Mouse (Mus musculus) cerebellum, adult 2 months (tissue): ENCODE measurements around the gene Pex6. TPM values are rescaled to one million over a fixed set of nuclear protein-coding genes. Genes with fewer than 3 reads are reported as not detected.

ENCODE experiments used
- DNase-seq, 2 experiments: peaks; one replicate each; pipeline ENCODE4 v3.0.0; 2021
- H3K27ac ChIP-seq: fragments of 200-500 bp; 2 replicates; pipeline ENCODE4 v1.5.1; 2012; ENCODE audit warnings: low read length, control low read depth, inconsistent platforms; ENCODE audit not compliant: insufficient read depth
- H3K27me3 ChIP-seq: fragments of 200-500 bp; 2 replicates; pipeline ENCODE4 v1.6.1; 2012; ENCODE audit warnings: inconsistent platforms, mild to moderate bottlenecking, low read length, moderate library complexity; ENCODE audit not compliant: control insufficient read depth, insufficient read depth
- H3K4me1 ChIP-seq: fragments of 200-500 bp; 2 replicates; pipeline ENCODE4 v1.6.1; 2011; ENCODE audit warnings: low read length; ENCODE audit not compliant: control insufficient read depth, insufficient read depth
- H3K4me3 ChIP-seq: fragments of 200-500 bp; replicated peaks from 2 replicates; pipeline ENCODE3; 2011; ENCODE audit warnings: mild to moderate bottlenecking, low read depth, low read length, control low read depth; ENCODE audit not compliant: insufficient read depth
- CTCF ChIP-seq: fragments of 200-500 bp; IDR thresholded peaks from 2 replicates; pipeline ENCODE4 v1.5.1; 2011; ENCODE audit warnings: low read depth, mild to moderate bottlenecking, control low read depth, low read length, moderate library complexity, borderline replicate concordance; ENCODE audit not compliant: insufficient read depth
- POLR2A ChIP-seq: fragments of 200-500 bp; IDR thresholded peaks from 2 replicates; pipeline ENCODE4 v1.6.1; 2011; ENCODE audit warnings: low read length, control low read depth, borderline replicate concordance; ENCODE audit not compliant: insufficient read depth
- WGBS: fragments of 180-500 bp; shearing (Covaris S2); methylation state at CpG from one replicate; pipeline ENCODE4 v1.1.7; 2018; 5-methylcytosine and 5-hydroxymethylcytosine counted together
- polyA plus RNA-seq: library from polyadenylated mRNA; depleted of rRNA; stranded (reverse); fragments of >200 nt; gene quantifications from 2 replicates; pipeline ENCODE4 v1.2.3, GENCODE M21; 2012; rRNA removed

The Pex6 gene
- polyA plus RNA-seq: 46.5 and 52.4 TPM in 2 replicates

DNA sequence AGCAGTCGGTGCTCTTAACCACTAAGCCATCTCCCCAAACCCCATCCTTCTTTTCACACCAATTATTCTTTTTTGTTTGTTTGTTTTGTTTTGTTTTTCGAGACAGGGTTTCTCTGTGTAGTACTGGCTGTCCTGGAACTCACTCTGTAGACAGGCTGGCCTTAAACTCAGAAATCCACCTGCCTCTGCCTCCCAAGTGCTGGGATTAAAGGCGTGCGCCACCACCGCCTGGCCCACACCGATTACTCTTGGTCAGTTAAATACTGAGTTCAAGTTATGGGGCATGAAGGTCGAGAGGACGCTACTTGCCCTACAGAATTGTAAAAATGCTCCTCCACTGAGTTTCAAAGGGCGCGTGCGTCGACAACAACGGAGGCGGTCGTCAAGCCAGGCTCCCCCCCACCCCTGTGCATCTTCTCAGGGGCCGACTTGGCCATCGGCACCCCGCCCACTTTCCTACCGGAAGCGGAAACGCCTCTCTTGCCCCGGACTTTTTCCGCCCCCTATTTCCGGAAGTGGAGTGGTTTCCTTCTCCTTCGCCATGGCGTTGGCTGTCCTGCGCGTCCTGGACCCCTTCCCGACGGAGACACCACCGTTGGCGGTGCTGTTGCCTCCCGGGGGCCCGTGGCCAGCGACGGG, at the start of gene Pex6:
TSS of gene Pex6 (plus strand) at position 505 of the 639 bp plus-strand sequence.
- Histone ChIP-seq H3K4me1 (no peaks in the 10 kb centered on the region; the same call in 1 of the 2 replicates), H3K27me3 (no peaks in the 10 kb centered on the region), H3K4me3 (peak within 1 kb of the TSS; percentile 71), H3K27ac (peak within 1 kb of the TSS; percentile 61; the same call in 1 of the 2 replicates)
- DNase-seq: peak; percentile 91 to 93
- WGBS: 7% methylated on average over 36 of the region's 36 CpGs
- TF ChIP-seq CTCF (no peak), POLR2A (peak; percentile 70; the same call in 1 of the 2 replicates)

DNA sequence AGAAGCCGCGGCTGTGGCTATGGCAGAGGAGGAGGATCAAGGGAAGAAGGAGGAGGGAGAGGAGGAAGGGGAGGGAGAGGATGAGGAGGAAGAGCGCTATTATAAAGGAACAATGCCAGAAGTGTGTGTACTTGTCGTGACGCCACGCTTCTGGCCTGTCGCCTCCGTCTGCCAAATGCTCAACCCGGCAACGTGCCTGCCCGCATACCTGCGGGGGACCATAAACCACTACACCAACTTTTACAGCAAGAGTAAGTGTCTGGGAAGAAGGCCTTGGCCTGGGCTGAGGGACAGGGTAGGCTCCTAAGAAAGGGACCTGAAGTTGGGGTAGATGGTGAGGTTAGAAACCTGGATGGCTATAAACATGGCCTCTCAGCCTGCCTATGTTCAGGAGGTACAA, 49.3 kb upstream of the Pex6 start:
- Histone ChIP-seq H3K4me1 (peaks cover 30% of the 10 kb centered on the region), H3K27me3 (no peaks in the 10 kb centered on the region), H3K27ac (peak overlapping the region; percentile 87), H3K4me3 (peak overlapping the region; percentile 50)
- 14% methylated on average over 12 of the region's 12 CpGs for WGBS
- DNase-seq: peak; percentile 79 to 82
- no peak for TF ChIP-seq POLR2A
- no peak for TF ChIP-seq CTCF

DNA sequence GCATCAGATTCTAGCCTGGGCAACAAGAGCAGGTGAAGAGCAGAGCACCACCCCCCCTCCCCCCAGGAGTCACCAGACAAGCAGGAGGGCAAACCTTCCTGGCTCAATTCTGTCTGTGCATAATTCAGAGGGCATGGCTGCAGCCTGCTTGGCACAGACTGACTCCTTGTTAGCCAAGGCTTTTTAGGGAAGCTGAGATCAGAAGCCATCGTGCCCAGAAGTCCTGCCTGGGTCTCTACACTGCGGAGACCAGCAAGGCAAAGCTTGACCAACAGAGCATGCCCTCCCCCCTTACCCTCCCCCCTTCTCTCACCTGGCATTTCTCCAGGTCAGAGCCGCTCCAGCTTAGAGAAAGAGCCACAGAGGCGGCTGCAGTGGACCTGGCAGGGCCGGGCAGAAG, 48.5 kb upstream of the Pex6 start:
- Histone ChIP-seq H3K27ac (peak overlapping the region; percentile 87), H3K4me3 (peak overlapping the region; percentile 49), H3K4me1 (peaks cover 30% of the 10 kb centered on the region), H3K27me3 (no peaks in the 10 kb centered on the region)
- 6% methylated on average over 5 of the region's 5 CpGs for WGBS
- peak; percentile 77 to 89 for DNase-seq
- TF ChIP-seq POLR2A (0 out of 2 replicates have a peak, but pooled peaks have one; percentile 14), CTCF (no peak)

DNA sequence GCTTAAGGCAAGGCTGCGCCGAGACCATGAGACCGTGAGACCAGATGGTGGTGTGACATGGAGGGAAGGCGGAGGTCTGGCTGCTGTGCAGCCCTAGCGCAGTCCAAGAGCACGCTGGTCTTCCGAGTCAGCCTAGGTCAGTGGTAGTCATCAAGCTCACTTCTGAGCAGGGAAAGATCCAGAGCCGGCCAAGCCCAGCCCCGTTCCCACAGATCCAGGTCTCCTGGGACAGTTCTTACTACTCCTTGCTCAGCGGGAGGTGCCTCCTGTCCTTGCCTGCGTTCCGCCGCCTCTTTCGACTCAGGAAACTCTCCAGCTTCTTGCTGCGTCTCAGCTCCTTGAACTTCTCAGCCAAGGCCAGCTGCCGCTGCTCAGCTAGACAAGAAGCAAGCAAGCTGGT, 43.6 kb upstream of the Pex6 start:
- DNase-seq: no peak
- H3K4me3 ChIP-seq: no peak overlapping the region
- TF ChIP-seq POLR2A (no peak), CTCF (no peak)
- H3K27ac ChIP-seq: no peak overlapping the region
- H3K4me1 ChIP-seq: peaks cover 14% of the 10 kb centered on the region
- no peaks in the 10 kb centered on the region for H3K27me3 ChIP-seq
- WGBS: 61% methylated on average over 16 of the region's 16 CpGs

DNA sequence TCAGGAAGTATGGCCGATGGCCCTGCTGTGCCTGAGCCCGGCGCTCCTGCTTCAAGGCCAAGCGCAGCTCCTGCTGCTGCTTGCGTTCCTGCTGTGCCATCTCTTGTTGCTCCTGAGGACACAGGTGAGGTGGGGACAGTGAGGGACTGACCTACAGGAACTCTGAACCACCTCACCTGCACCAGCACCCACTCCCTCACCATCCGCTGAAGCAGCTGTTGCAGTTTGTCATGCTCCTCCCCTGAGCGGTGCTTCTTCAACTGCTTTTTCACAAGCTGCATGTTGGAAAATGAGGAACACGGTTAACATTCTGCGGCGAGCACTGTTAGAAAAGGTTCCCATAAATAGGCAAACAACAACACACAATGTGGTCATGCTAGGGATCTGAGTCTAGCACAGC, 41.4 kb upstream of the Pex6 start:
- Histone ChIP-seq H3K27me3 (no peaks in the 10 kb centered on the region), H3K4me3 (no peak overlapping the region), H3K27ac (no peak overlapping the region), H3K4me1 (0 out of 2 replicates have a peak, but pooled peaks cover 7% of the 10 kb centered on the region)
- WGBS: 80% methylated on average over 10 of the region's 10 CpGs
- TF ChIP-seq CTCF (no peak), POLR2A (no peak)
- no peak for DNase-seq

- H3K27ac ChIP-seq: no peak within 1 kb of the TSS
Measured at GRCm38 (mm10) chr17:46673850-46674529, 37.3 kb upstream of the Pex6 start, which contains the start of gene Rrp36. TSS of gene Rrp36 (minus strand) at chr17:46674352.

DNA sequence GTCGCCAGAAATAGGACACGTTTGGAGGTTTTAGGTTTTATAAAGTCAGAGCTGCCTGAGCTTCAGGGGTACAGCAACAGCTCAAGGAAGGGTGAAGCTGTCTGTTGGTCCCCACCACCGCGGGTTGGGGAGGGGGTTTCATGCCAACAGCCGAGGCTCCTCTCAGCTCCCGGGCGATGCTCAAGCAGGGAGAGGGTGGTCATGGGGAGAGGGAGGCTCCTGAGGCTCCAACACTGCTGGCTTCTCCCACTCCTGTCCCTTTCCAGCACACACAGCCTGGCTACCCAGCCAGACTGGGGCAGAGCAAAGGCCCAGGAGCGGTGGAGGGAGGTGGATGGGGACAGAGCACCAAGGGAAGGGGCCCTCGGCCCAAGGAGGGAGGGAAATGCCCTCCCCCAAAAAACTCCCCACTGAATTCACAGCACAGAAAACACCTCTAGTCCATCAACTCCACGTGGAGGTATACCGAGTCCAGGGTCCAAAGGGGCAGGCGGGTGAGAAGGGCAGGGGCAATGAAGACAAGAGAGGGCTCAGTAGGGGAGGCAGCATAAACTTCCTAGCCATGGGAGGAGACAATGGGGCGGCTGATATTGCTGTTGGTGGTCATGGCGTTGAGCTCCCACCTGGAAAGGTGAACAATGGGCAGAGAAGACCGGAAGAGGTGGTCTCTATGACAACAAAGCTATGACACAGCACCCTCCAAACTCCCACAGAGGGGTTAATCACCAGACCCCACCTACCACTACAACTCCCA, 36.6 kb upstream of the Pex6 start:
- H3K27me3 ChIP-seq: no peaks in the 10 kb centered on the region
- no peak for DNase-seq
- peaks cover 17% of the 10 kb centered on the region for H3K4me1 ChIP-seq
- H3K4me3 ChIP-seq: peak overlapping the region; percentile 94
- no peak for TF ChIP-seq CTCF
- no peak overlapping the region for H3K27ac ChIP-seq
- WGBS: 12% methylated on average over 15 of the region's 15 CpGs

More at GRCm38 (mm10) chr17:46673850-46674529, 37.3 kb upstream of the Pex6 start, which contains the start of gene Rrp36:
- Histone ChIP-seq H3K4me3 (peak within 1 kb of the TSS; percentile 94), H3K27me3 (no peaks in the 10 kb centered on the region), H3K4me1 (peaks cover 15% of the 10 kb centered on the region)
- WGBS: under 1% methylated on average over 43 of the region's 43 CpGs
- TF ChIP-seq CTCF: no peak
- peak; percentile 65; the same call in 1 of the 2 replicates for TF ChIP-seq POLR2A
- DNase-seq: peak; percentile 89
